Mouse (Mus musculus) myocyte (in vitro differentiated cells): ENCODE data around the gene Aplp2. TPM values are rescaled to one million over a fixed set of nuclear protein-coding genes. Genes with fewer than 3 reads are reported as not detected.

ENCODE experiments used
- H3K27me3 ChIP-seq: one replicate; pipeline ENCODE4 v1.6.1; 2011; ENCODE audit not compliant: control insufficient read depth, insufficient read depth, insufficient read length
- H3K36me3 ChIP-seq: one replicate; pipeline ENCODE4 v1.6.1; 2011; ENCODE audit not compliant: control insufficient read depth, insufficient read depth
- H3K4me2 ChIP-seq: one replicate; pipeline ENCODE4 v1.6.1; 2011; ENCODE audit warnings: low read depth, control low read depth
- H3K4me3 ChIP-seq: one replicate; pipeline ENCODE4 v1.5.1; 2011; ENCODE audit warnings: mild to moderate bottlenecking, control low read depth, moderate library complexity
- H3K79me2 ChIP-seq: one replicate; pipeline ENCODE4 v1.6.1; 2011; ENCODE audit not compliant: control insufficient read depth, insufficient read depth
- H3ac ChIP-seq: one replicate; pipeline ENCODE4 v1.6.1; 2011; ENCODE audit not compliant: control insufficient read depth, insufficient read length
- CEBPB ChIP-seq: IDR thresholded peaks from 2 replicates; pipeline ENCODE4 v1.6.1; 2011; ENCODE audit warnings: mild to moderate bottlenecking, moderate library complexity; ENCODE audit not compliant: poor library complexity, insufficient read depth, severe bottlenecking
- E2F4 ChIP-seq: IDR thresholded peaks from one replicate; pipeline ENCODE4 v1.6.1; 2011; ENCODE audit warnings: mild to moderate bottlenecking, control low read depth, moderate library complexity; ENCODE audit not compliant: insufficient read depth
- MAX ChIP-seq: IDR thresholded peaks from one replicate; pipeline ENCODE4 v1.6.1; 2011; ENCODE audit warnings: low read depth, mild to moderate bottlenecking, control low read depth
- MYOD1 ChIP-seq, 3 experiments: IDR thresholded peaks; one replicate each; pipeline ENCODE4 v1.6.1; 2011; ENCODE audit warnings: control low read depth in 2 of 3, low read depth in 2 of 3, mild to moderate bottlenecking in 2 of 3, moderate library complexity in 1 of 3; ENCODE audit not compliant: insufficient read length in 2 of 3, control insufficient read depth in 1 of 3
- MYOG ChIP-seq, 3 experiments: IDR thresholded peaks; one replicate each; pipeline ENCODE4 v1.6.1; 2011; ENCODE audit warnings: control low read depth in 2 of 3, low read depth in 2 of 3, mild to moderate bottlenecking in 2 of 3; ENCODE audit not compliant: insufficient read length in 2 of 3, control insufficient read depth in 1 of 3, insufficient read depth in 1 of 3
- POLR2A ChIP-seq: IDR thresholded peaks from one replicate; pipeline ENCODE4 v1.6.1; 2011; ENCODE audit warnings: low read depth, mild to moderate bottlenecking, control low read depth, moderate library complexity; ENCODE audit not compliant: insufficient read length
- POLR2AphosphoS2 ChIP-seq: IDR thresholded peaks from one replicate; pipeline ENCODE4 v1.6.1; 2011; ENCODE audit warnings: low read depth, control low read depth; ENCODE audit not compliant: insufficient read length
- REST ChIP-seq: IDR thresholded peaks from one replicate; pipeline ENCODE4 v1.6.1; 2011; ENCODE audit warnings: mild to moderate bottlenecking, control low read depth, moderate library complexity; ENCODE audit not compliant: insufficient read depth, insufficient read length
- SRF ChIP-seq: IDR thresholded peaks from one replicate; pipeline ENCODE4 v1.6.1; 2011; ENCODE audit warnings: low read depth; ENCODE audit not compliant: control insufficient read depth, insufficient read length
- TCF12 ChIP-seq: IDR thresholded peaks from one replicate; pipeline ENCODE4 v1.6.1; 2011; ENCODE audit warnings: mild to moderate bottlenecking, control low read depth; ENCODE audit not compliant: poor library complexity, insufficient read depth, severe bottlenecking
- TCF3 ChIP-seq: IDR thresholded peaks from one replicate; pipeline ENCODE4 v1.6.1; 2011; ENCODE audit warnings: low read depth, control low read depth; ENCODE audit not compliant: insufficient read length
- USF1 ChIP-seq: IDR thresholded peaks from one replicate; pipeline ENCODE4 v1.6.1; 2011; ENCODE audit warnings: low read depth, mild to moderate bottlenecking, control low read depth, moderate library complexity
- polyA plus RNA-seq: library from polyadenylated mRNA; unstranded; fragments of >200 nt; fragmentation: generic; extraction: Trizol; gene quantifications from one replicate; pipeline ENCODE4 v1.2.1, GENCODE M21; 2012; ENCODE audit warnings: missing spikeins

Aplp2 gene
- polyA plus RNA-seq, 1 experiment, result 65.7 TPM

DNA sequence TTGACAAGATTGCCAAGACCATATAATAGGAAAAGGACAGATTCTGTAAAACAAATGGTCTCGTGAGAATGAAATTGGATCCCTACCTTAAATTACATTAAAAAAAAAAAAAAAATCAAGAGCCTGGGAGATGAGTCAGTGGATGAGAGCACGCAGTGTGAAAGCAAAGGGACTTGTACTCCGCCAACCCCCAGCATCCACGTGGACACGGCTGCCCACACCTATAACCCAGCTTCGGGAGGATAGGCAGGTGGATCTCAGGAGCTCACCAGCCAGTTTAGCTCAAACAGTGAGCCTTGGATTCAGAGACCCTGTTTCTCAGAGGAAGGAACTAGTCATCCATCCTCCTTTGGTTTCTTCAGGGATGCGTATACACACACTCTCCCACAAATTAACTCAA, 13.8 kb downstream of the Aplp2 start:
- TF ChIP-seq USF1 (no peak), REST (no peak), MAX (no peak), TCF3 (no peak), POLR2AphosphoS2 (no peak), POLR2A (no peak), E2F4 (no peak), CEBPB (no peak), SRF (no peak), MYOD1 (IDR thresholded peaks at IDR 0.05; ENCODE audit: control insufficient read depth in 1 of 3, insufficient read length in 2 of 3, low read depth in 2 of 3) (no peak), TCF12 (no peak), MYOG (IDR thresholded peaks at IDR 0.05; ENCODE audit: control insufficient read depth in 1 of 3, insufficient read depth in 1 of 3, insufficient read length in 2 of 3, low read depth in 2 of 3) (no peak)
- peaks cover 31% of the 10 kb centered on the region for H3K79me2 ChIP-seq
- no peak overlapping the region for H3K4me3 ChIP-seq
- H3ac ChIP-seq, result no peak overlapping the region
- no peak overlapping the region for H3K4me2 ChIP-seq
- H3K27me3 ChIP-seq, result no peaks in the 10 kb centered on the region
- peaks cover 4% of the 10 kb centered on the region for H3K36me3 ChIP-seq

DNA sequence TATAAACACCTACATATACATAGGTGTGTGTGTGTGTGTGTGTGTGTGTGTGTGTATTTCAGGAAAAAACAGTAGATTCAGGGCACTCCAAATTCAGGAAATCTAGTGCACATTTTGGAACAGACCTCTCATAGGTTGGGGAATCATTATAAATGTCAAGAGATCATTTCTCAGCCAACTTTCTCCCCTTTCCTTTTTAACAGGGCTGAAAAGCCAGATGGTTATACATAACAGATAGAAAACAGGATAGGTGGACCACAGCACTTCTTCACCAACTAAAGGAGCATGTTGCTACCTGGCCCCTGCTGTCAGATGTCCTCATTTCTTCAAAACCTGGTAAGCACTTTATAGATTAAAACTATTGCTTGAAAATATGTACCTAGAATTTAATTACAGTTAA, 14.9 kb downstream of the Aplp2 start:
- TF ChIP-seq E2F4 (no peak), REST (no peak), TCF3 (no peak), POLR2AphosphoS2 (no peak), TCF12 (no peak), POLR2A (no peak)
- Histone ChIP-seq H3K4me3 (no peak overlapping the region), H3K27me3 (no peaks in the 10 kb centered on the region), H3K79me2 (peaks cover 29% of the 10 kb centered on the region), H3ac (no peak overlapping the region), H3K4me2 (no peak overlapping the region), H3K36me3 (peaks cover 4% of the 10 kb centered on the region)

DNA sequence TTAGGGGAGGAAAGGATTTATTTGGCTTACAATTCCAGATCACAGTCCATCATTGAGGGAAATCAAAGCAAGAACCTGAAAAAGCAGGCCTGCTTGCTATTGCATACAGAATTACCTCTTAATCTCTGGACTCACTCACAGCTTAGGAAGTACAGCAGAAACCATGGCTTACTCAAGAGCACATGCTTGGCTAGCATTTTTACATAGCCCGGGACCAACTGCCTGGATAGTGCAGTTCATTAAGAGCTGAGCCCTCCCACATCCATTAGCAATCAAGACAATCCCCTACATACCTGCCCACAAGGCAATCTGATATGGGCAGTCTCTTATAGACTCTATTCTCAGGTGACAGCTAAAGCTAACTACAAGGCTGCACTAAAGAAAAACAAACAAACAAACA, 16.0 kb downstream of the Aplp2 start:
- TF ChIP-seq MAX (no peak), CEBPB (no peak), POLR2A (no peak), TCF12 (no peak), USF1 (no peak), POLR2AphosphoS2 (no peak), REST (no peak), SRF (no peak), TCF3 (no peak), E2F4 (no peak)
- Histone ChIP-seq H3K79me2 (peaks cover 17% of the 10 kb centered on the region), H3K4me2 (no peak overlapping the region)

GRCm38 (mm10) chr9:31192378-31192777, 19.2 kb downstream of the Aplp2 start:
- H3K79me2 ChIP-seq, result no peaks in the 10 kb centered on the region
- peaks cover 4% of the 10 kb centered on the region for H3K36me3 ChIP-seq
- H3K4me2 ChIP-seq, result no peak overlapping the region
- H3K27me3 ChIP-seq, result no peaks in the 10 kb centered on the region
- no peak overlapping the region for H3ac ChIP-seq
- TF ChIP-seq CEBPB (no peak), TCF12 (no peak), E2F4 (no peak), USF1 (no peak), POLR2A (no peak), MAX (no peak)
- H3K4me3 ChIP-seq, result no peak overlapping the region

More for the DNA sequence above, 16.0 kb downstream of the Aplp2 start:
- Histone ChIP-seq H3ac (no peak overlapping the region), H3K36me3 (peaks cover 4% of the 10 kb centered on the region), H3K27me3 (no peaks in the 10 kb centered on the region), H3K4me3 (no peak overlapping the region)

DNA sequence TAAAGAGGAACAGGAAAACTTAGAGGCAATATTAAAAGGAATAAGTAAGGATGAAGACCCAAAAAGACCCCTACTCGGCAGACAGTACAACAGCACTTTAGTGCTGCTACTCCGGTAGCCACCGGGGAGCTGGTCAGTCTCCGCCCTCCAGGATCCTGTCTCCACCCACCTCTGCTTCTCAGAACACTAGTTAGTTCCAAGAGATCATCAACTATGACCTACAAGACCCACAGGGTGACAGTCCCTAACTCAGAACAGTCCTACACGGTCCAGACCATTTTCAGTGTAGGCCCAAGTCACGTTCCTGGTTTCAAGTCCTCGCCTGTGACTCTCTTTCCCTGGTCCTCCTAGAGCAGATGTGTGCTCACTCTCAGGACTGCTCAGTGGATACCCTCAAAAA, 20.1 kb downstream of the Aplp2 start:
- no peak overlapping the region for H3K4me3 ChIP-seq
- peaks cover 4% of the 10 kb centered on the region for H3K36me3 ChIP-seq
- TF ChIP-seq MYOG (IDR thresholded peaks at IDR 0.05; ENCODE audit: control insufficient read depth in 1 of 3, insufficient read depth in 1 of 3, insufficient read length in 2 of 3, low read depth in 2 of 3) (no peak), E2F4 (no peak)
- no peaks in the 10 kb centered on the region for H3K27me3 ChIP-seq
- no peak overlapping the region for H3K4me2 ChIP-seq
- H3K79me2 ChIP-seq, result no peaks in the 10 kb centered on the region
- no peak overlapping the region for H3ac ChIP-seq

- Histone ChIP-seq H3K36me3 (peaks cover 4% of the 10 kb centered on the region), H3K4me3 (no peak overlapping the region), H3K27me3 (no peaks in the 10 kb centered on the region), H3K79me2 (no peaks in the 10 kb centered on the region), H3ac (no peak overlapping the region), H3K4me2 (no peak overlapping the region)
- TF ChIP-seq CEBPB, result no peak
- TF ChIP-seq REST, result no peak
- no peak for TF ChIP-seq SRF
- TF ChIP-seq MYOD1 (IDR thresholded peaks at IDR 0.05; ENCODE audit: control insufficient read depth in 1 of 3, insufficient read length in 2 of 3, low read depth in 2 of 3), result no peak
- no peak for TF ChIP-seq MAX
- no peak for TF ChIP-seq TCF3
- no peak for TF ChIP-seq POLR2A
- TF ChIP-seq E2F4, result no peak
- no peak for TF ChIP-seq MYOG (IDR thresholded peaks at IDR 0.05; ENCODE audit: control insufficient read depth in 1 of 3, insufficient read depth in 1 of 3, insufficient read length in 2 of 3, low read depth in 2 of 3)
- no peak for TF ChIP-seq TCF12
- no peak for TF ChIP-seq POLR2AphosphoS2
- no peak for TF ChIP-seq USF1
These were observed 22.4 kb downstream of the Aplp2 start for GRCm38 (mm10) chr9:31189194-31189593.
